Mouse (Mus musculus) embryonic facial prominence, embryonic 11.5 days (tissue): ENCODE data around the gene Mettl24. TPM values are rescaled to one million over a fixed set of nuclear protein-coding genes. Genes with fewer than 3 reads are reported as not detected.
"Not testable (repeated sequence)": the region's sequence is repeated elsewhere in the genome, so short reads cannot be mapped to it uniquely, and the experiment has no call there.

Experiments used
- ATAC-seq: fragments of 200-750 bp; cut with Nextera tagmentation; replicated peaks from 2 replicates; pipeline ENCODE4 v1.8.0; 2017; ENCODE audit warnings: low read depth; ENCODE audit not compliant: insufficient number of reproducible peaks, low FRiP score, low TSS enrichment
- DNase-seq: peaks from one replicate; pipeline ENCODE4 v3.0.0-alpha.2; 2015; ENCODE audit warnings: low spot score
- H3K27ac ChIP-seq: fragments of 300-500 bp; sonication (generic); replicated peaks from 2 replicates; pipeline ENCODE4 v1.5.1; 2014; ENCODE audit warnings: mild to moderate bottlenecking, low read depth, low read length, control low read depth
- H3K27me3 ChIP-seq: fragments of 300-500 bp; sonication (generic); 2 replicates; pipeline ENCODE4 v1.6.1; 2014; ENCODE audit warnings: mild to moderate bottlenecking, low read length, moderate library complexity, mixed read lengths; ENCODE audit not compliant: control insufficient read depth, insufficient read depth
- H3K36me3 ChIP-seq: fragments of 300-500 bp; sonication (generic); replicated peaks from 2 replicates; pipeline ENCODE4 v1.6.1; 2014; ENCODE audit warnings: low read depth, mild to moderate bottlenecking, low read length, moderate library complexity, mixed read lengths; ENCODE audit not compliant: control insufficient read depth, insufficient read depth
- H3K4me1 ChIP-seq: fragments of 300-500 bp; sonication (generic); 2 replicates; pipeline ENCODE4 v1.6.1; 2014; ENCODE audit warnings: low read length, mixed read lengths; ENCODE audit not compliant: control insufficient read depth, insufficient read depth
- H3K4me2 ChIP-seq: fragments of 300-500 bp; sonication (generic); 2 replicates; pipeline ENCODE4 v1.6.1; 2014; ENCODE audit warnings: low read depth, mild to moderate bottlenecking, control low read depth, low read length, moderate library complexity
- H3K4me3 ChIP-seq: fragments of 300-500 bp; sonication (generic); 2 replicates; pipeline ENCODE4 v1.5.1; 2014; ENCODE audit warnings: low read depth, low read length, control low read depth
- H3K9ac ChIP-seq: fragments of 300-500 bp; sonication (generic); replicated peaks from 2 replicates; pipeline ENCODE4 v1.6.1; 2014; ENCODE audit warnings: mild to moderate bottlenecking, control low read depth, low read length
- H3K9me3 ChIP-seq: fragments of 300-500 bp; sonication (generic); replicated peaks from 2 replicates; pipeline ENCODE4 v1.6.1; 2016; ENCODE audit warnings: mild to moderate bottlenecking, low read length, inconsistent platforms, mixed read lengths; ENCODE audit not compliant: control insufficient read depth
- WGBS: fragments of 180-500 bp; shearing (Covaris S2); extraction: QIAGEN DNeasy Blood & Tissue Kit; methylation state at CpG from one replicate; pipeline ENCODE4 v1.1.7; 2014; 5-methylcytosine and 5-hydroxymethylcytosine counted together
- polyA plus RNA-seq: library from polyadenylated mRNA; unstranded; fragments of >200 nt; fragmentation: Nextera tagmentation; extraction: Ambion mirVana; gene quantifications from 2 replicates; pipeline ENCODE4 v1.2.1, GENCODE M21; 2014

Mettl24 gene
- polyA plus RNA-seq, 1 experiment from 2014 or later: 0.98 TPM

DNA sequence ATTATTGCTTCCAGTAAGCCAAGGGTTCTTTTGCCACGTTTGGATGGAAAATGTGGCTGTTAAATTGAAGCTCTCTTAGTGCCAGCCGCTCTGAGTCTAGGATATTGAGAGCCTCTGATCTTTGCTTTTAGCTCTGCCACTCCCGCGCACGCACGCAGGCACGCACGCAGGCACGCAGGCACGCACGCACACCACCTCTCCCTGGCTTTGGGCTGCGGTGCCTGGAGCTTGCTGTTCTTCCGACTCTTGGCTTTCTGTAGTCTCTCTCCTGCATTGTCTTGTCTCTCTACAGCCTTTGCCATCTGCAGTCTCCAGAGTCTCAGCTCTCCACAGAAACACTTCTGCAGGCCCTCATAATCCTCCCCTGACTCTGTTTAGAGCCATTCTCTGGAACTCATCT, 68.1 kb downstream of the Mettl24 start:
- Histone ChIP-seq H3K9me3 (no peaks in the 10 kb centered on the region), H3K9ac (no peak overlapping the region), H3K4me1 (no peaks in the 10 kb centered on the region), H3K4me3 (no peak overlapping the region), H3K4me2 (no peak overlapping the region), H3K27ac (no peak overlapping the region), H3K27me3 (no peaks in the 10 kb centered on the region), H3K36me3 (no peaks in the 10 kb centered on the region)
- no peak for ATAC-seq
- no peak for DNase-seq
- WGBS: 81% methylated on average over 13 of the region's 13 CpGs

DNA sequence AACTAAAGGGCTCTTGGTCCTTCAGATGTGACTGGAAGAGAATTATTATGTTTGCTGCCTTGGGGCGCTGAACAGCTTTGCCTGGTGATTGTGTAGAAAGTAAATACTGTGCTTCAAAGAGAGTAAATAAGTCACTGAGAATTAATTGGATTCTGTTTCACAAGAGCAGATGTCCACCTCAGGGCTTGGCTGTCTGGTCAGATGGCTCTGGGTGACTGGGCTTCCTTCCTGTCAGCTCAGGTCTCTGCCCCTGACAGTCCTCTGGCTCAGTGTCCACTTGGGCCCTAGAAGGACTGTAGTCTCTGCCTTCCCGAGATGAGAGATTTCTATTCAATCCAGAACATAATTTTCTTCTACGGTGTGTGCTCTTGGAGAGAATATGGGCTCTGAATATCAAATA, 70.0 kb downstream of the Mettl24 start:
- Histone ChIP-seq H3K9ac (no peak overlapping the region), H3K9me3 (no peaks in the 10 kb centered on the region), H3K27ac (no peak overlapping the region), H3K4me1 (no peaks in the 10 kb centered on the region), H3K4me3 (no peak overlapping the region), H3K36me3 (no peaks in the 10 kb centered on the region), H3K27me3 (no peaks in the 10 kb centered on the region), H3K4me2 (no peak overlapping the region)
- DNase-seq (no peak), ATAC-seq (no peak)
- 63% methylated on average over 3 of the region's 3 CpGs for WGBS

DNA sequence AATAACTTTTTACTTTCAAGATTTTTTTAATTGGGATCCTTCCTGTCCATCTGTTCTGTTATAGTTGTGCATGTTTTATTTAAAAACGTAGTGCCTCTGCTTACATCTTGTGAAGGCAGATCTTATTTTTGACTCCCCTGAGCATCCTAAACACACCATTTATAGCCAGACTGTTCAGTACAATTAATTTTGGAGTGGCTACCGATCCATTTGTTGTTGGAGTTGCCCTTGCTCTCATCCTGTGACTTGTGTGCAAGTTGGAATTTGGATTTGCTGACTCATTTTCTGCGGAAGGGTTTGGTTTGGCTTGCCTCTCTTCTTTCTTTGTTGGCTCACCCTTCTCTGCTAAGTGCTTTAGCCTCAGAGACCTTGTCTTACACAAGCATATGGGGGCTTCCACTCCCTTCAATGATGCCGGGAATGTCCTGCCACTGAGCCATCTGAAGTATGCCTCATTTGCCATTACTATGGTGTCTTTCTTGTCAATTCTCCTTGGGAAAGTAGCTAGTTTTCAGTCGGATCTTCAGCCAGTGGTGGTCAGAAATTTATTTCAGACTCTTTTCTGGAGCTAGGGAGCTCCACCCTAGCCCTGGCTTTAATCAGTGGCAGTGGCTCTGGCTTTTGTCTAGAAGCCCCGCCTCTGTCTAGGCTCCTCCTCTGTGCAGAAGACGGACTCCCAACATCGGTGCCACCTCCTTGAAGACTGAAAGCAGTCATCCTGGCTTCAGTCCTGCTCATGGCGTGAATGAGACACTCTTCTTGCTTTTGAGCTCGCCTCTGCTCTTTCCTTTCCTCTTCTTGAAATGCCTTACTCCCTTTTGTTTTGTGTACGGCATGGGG, 75.3 kb downstream of the Mettl24 start:
- H3K9me3 ChIP-seq: no peaks in the 10 kb centered on the region
- no peak overlapping the region for H3K9ac ChIP-seq
- H3K27ac ChIP-seq: no peak overlapping the region
- WGBS: 77% methylated on average over 11 of the region's 11 CpGs
- H3K4me2 ChIP-seq: no peak overlapping the region
- DNase-seq (no peak), ATAC-seq (no peak)
- H3K4me3 ChIP-seq: no peak overlapping the region
- no peaks in the 10 kb centered on the region for H3K4me1 ChIP-seq
- H3K27me3 ChIP-seq: no peaks in the 10 kb centered on the region
- no peaks in the 10 kb centered on the region for H3K36me3 ChIP-seq

DNA sequence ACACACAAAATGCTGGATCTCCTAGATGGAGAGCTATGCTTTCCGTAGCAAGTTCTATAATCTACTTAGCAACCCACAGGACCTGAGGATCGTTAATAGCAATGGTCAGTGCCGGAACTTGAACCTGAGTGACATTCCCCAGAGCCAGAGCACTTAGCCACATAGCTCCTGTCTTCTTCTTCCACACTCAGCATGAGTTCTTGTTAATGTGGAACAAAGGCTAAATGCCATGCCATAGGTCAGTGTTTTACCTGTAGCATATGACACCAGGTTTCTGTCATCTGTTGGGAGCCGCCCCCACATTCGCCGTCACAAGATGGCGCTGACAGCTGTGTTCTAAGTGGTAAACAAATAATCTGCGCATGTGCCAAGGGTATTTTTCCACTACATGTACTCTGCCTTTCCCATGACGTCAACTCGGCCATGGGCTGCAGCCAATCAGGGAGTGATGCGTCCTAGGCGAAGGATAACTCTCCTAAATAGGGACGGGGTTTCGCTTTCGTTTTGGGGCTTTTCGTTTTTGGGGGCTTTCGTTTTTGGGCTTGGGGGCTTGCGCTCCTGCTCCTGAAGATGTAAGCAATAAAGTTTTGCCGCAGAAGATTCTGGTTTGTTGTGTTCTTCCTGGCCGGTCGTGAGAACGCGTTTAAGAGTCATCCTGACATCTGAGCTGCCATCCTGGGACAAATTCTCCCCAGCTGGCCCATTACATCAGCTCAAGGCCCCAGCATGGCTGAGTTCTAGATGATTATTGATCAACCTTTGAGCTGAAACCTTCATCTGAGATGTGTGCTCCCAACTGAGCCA, 76.5 kb downstream of the Mettl24 start:
- H3K4me1 ChIP-seq, H3K4me2 ChIP-seq, H3K9ac ChIP-seq, DNase-seq, H3K4me3 ChIP-seq, H3K9me3 ChIP-seq, H3K36me3 ChIP-seq, H3K27ac ChIP-seq, ATAC-seq, H3K27me3 ChIP-seq: not testable (repeated sequence)
- WGBS: 97% methylated on average over 20 of the region's 23 CpGs

DNA sequence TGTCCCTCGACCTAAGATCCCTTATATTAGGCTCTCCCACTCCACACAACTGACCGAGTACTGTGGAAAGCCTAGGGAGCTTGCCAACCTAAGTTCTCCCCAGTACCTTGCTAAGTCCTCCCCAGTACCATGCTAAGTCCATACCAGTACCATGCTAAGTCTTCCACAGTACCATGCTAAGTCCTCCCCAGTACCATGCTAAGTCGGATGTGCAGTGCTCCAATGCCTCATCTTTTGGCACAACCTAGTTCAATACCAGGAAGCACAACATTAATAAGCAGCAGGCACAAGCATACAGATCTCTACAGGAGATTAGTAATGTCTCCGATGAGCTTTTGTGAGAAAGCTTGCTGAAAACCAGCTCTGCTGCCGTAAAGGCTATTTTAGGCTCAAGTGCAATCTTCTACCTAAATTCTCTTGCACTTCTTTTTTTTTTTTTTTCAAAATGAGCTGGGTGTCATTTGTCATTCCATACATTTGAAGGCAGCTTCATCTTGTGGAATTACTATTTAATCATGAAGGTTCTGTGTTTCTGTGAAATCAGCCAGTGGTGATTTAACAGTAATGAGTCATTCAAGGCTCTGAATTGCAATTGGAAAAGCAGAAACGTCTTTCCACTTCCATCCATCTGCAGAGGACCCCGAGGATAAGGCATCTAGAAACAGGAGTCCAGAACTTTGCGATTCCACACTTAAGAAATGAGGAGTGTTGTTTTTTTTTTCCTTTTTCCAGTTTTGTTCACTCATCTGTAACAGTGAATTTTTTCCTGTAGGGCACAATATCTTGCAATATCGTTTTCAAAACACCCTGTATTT, 77.3 kb downstream of the Mettl24 start:
- DNase-seq (no peak), ATAC-seq (no peak)
- no peaks in the 10 kb centered on the region for H3K4me1 ChIP-seq
- no peak overlapping the region for H3K9ac ChIP-seq
- H3K9me3 ChIP-seq: no peaks in the 10 kb centered on the region
- 90% methylated on average over 9 of the region's 9 CpGs for WGBS
- H3K4me3 ChIP-seq: no peak overlapping the region
- no peak overlapping the region for H3K27ac ChIP-seq
- no peaks in the 10 kb centered on the region for H3K27me3 ChIP-seq
- H3K4me2 ChIP-seq: no peak overlapping the region
- H3K36me3 ChIP-seq: no peaks in the 10 kb centered on the region

DNA sequence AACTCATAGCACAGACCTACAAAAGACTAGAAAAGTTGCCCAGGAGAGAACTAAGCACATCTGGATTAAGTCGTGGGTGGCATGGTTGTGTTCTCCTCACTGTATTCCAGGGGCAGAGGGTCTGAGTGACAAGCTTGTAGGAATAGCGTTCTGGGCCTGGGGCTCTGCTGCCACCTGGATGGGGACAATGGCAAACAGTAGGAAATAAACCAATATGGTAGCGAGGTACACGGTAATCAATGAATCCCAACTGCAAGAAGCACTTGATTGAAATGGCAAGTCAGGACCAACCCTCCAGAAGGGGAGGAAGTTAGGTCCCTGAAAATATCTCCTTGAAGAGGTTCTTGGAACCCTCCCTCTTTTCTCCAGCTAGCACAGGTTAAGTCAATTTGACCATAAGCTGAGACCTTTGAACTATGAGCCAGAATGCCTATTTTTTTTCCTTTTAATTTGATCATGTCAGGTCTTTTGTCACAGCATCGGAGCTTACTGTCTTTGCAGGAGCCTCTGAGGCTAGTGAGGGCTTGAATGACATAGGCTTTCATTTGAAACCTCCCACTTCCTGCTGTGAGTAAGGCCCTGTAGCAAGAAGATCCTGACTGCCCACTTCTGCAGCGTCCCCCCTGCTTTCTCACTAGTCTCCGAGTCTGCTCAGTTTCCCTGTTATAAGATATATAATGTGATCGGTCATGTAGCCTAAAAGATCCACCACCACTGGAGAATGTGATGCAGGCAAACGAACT, 78.1 kb downstream of the Mettl24 start:
- Histone ChIP-seq H3K4me2 (no peak overlapping the region), H3K9ac (no peak overlapping the region), H3K36me3 (no peaks in the 10 kb centered on the region), H3K9me3 (no peaks in the 10 kb centered on the region), H3K4me1 (no peaks in the 10 kb centered on the region), H3K27ac (no peak overlapping the region), H3K27me3 (no peaks in the 10 kb centered on the region), H3K4me3 (no peak overlapping the region)
- ATAC-seq (no peak), DNase-seq (no peak)
- WGBS: 70% methylated on average over 9 of the region's 9 CpGs

DNA sequence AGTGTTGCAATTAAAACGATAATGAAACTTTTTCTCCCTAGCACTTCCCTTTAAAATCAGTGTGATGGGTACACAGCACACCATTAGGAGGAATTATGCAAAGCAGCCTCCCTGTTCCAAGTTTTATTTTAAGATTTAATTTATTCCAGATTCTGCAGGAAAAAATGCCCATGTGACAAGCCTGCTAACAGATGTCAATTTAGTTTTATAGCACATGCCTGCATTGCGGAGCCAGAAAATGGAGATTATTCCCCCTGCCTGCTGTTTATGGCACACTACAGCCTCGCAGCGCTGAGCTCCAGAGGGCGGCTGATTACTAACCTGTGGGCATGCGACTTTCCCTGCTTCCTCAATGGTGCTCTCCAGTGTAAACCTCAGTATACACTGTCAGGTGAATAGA, 79.5 kb downstream of the Mettl24 start:
- Histone ChIP-seq H3K4me2 (no peak overlapping the region), H3K27ac (no peak overlapping the region), H3K36me3 (no peaks in the 10 kb centered on the region), H3K27me3 (no peaks in the 10 kb centered on the region), H3K9ac (no peak overlapping the region), H3K9me3 (no peaks in the 10 kb centered on the region), H3K4me3 (no peak overlapping the region), H3K4me1 (no peaks in the 10 kb centered on the region)
- WGBS: 67% methylated on average over 6 of the region's 6 CpGs
- DNase-seq (peak; percentile 32), ATAC-seq (no peak)
